Mouse (Mus musculus) B cell, adult (primary cell): ENCODE measurements around the gene Ms4a4c. TPM values are rescaled to one million over a fixed set of nuclear protein-coding genes. Genes with fewer than 3 reads are reported as not detected.

Experiments used
- total RNA-seq: library from RNA; stranded (reverse); gene quantifications from 4 replicates; pipeline ENCODE4 v1.2.4, GENCODE M21; 2023; ENCODE audit not compliant: inconsistent age

Gene Ms4a4c
- total RNA-seq = 171 to 202 TPM (median 193 TPM) in 4 replicates

GRCm38 (mm10) chr19:11404527-11404926, at the start of gene Ms4a4c:
Ms4a4c (plus strand) TSS chr19:11404770.

GRCm38 (mm10) chr19:11375273-11375672, 29.3 kb upstream of the Ms4a4c start, which contains the start of gene Ms4a4a:
Ms4a4a (plus strand) TSS chr19:11375523.

GRCm38 (mm10) chr19:11443338-11443737, 38.8 kb downstream of the Ms4a4c start, which contains the start of gene Ms4a4b:
Ms4a4b (plus strand) TSS chr19:11443553.

GRCm38 (mm10) chr19:11469215-11469614, 64.6 kb downstream of the Ms4a4c start, which contains the start of gene Ms4a6c:
Ms4a6c (plus strand) TSS chr19:11469366.

Other genes with a start within 250 kb of the Ms4a4c start
- gene 1700025F22Rik, start 239.4 kb upstream of the Ms4a4c start, total RNA-seq = not detected in 4 replicates
- not detected in 4 replicates for gene Ms4a13, start 208.0 kb upstream of the Ms4a4c start, total RNA-seq
- gene Ms4a12, start 172.3 kb upstream of the Ms4a4c start, total RNA-seq = 0.29 to 1.0 TPM (median 0.43 TPM) in 4 replicates
- gene Ms4a1, start 138.5 kb upstream of the Ms4a4c start, total RNA-seq = 698 to 773 TPM (median 771 TPM) in 4 replicates
- gene Ms4a5, start 120.9 kb upstream of the Ms4a4c start, total RNA-seq = not detected in 4 replicates
- 0.45 to 0.80 TPM (median 0.62 TPM) in 4 replicates for gene Ms4a14, start 90.3 kb upstream of the Ms4a4c start, total RNA-seq
- 1.4 to 3.6 TPM (median 1.9 TPM) in 4 replicates for gene Ms4a7, start 68.6 kb upstream of the Ms4a4c start, total RNA-seq
- gene Ms4a4a, start 29.2 kb upstream of the Ms4a4c start, total RNA-seq = 1.7 to 3.0 TPM (median 2.1 TPM) in 4 replicates
- gene Ms4a4b, start 38.8 kb downstream of the Ms4a4c start, total RNA-seq = 19.0 to 28.4 TPM (median 21.9 TPM) in 4 replicates
- 17.6 to 21.8 TPM (median 20.2 TPM) in 4 replicates for gene Ms4a6c, start 64.6 kb downstream of the Ms4a4c start, total RNA-seq
- 189 to 234 TPM (median 225 TPM) in 4 replicates for gene Gm8369, start 81.2 kb downstream of the Ms4a4c start, total RNA-seq
- 75.6 to 97.7 TPM (median 82.5 TPM) in 4 replicates for gene Ms4a6b, start 111.7 kb downstream of the Ms4a4c start, total RNA-seq
- 0.32 to 0.48 TPM (median 0.45 TPM) in 3 of 4 replicates, not detected in the other for gene Ms4a4d, start 132.0 kb downstream of the Ms4a4c start, total RNA-seq
- 2.6 to 4.4 TPM (median 2.8 TPM) in 4 replicates for gene Ms4a6d, start 200.1 kb downstream of the Ms4a4c start, total RNA-seq
- not detected in 4 replicates for gene Ms4a2, start 218.9 kb downstream of the Ms4a4c start, total RNA-seq
- not detected in 4 replicates for gene Ms4a3, start 236.1 kb downstream of the Ms4a4c start, total RNA-seq